Mouse (Mus musculus): ENCODE results near the gene Zcchc14. TPM values are rescaled to one million over a fixed set of nuclear protein-coding genes. Genes with fewer than 3 reads are reported as not detected.

The Zcchc14 gene
- polyA plus RNA-seq, 2 experiments, result 22.4 to 37.9 TPM

GRCm38 (mm10) chr8:121681457-121681856 lies 28.8 kb upstream of the Zcchc14 start:
- TF ChIP-seq POLR2A (IDR thresholded peaks at IDR 0.05; ENCODE audit: borderline replicate concordance, extremely low read depth, insufficient read depth, insufficient read length), result no peak
- no peak for DNase-seq (ENCODE audit: low spot score)
- no peaks in the 10 kb centered on the region for H3K27me3 ChIP-seq (ENCODE audit: control insufficient read depth, insufficient read depth, low read length)
- no peak overlapping the region for H3K4me3 ChIP-seq (replicated peaks; ENCODE audit: low read length)
- no peaks in the 10 kb centered on the region for H3K9me3 ChIP-seq (ENCODE audit: control insufficient read depth, low read length)
- WGBS, result 64% methylated on average over 10 of the region's 10 CpGs
- no peak overlapping the region for H3K4me2 ChIP-seq (replicated peaks; ENCODE audit: low read depth, low read length, severe bottlenecking)
- no peak overlapping the region for H3K9ac ChIP-seq (ENCODE audit: low read depth, low read length, severe bottlenecking)
- no peaks in the 10 kb centered on the region for H3K4me1 ChIP-seq (ENCODE audit: control insufficient read depth, insufficient read depth, low read length)
- H3K27ac ChIP-seq (replicated peaks; ENCODE audit: low read depth, low read length), result no peak overlapping the region
- no peak for ATAC-seq (ENCODE audit: low FRiP score, low read depth)
- no peaks in the 10 kb centered on the region for H3K36me3 ChIP-seq (ENCODE audit: control insufficient read depth, insufficient read depth, low read length)

- no peak for ATAC-seq (ENCODE audit: low FRiP score, low read depth)
- Histone ChIP-seq H3K27me3 (ENCODE audit: control insufficient read depth, insufficient read depth, low read length) (no peaks in the 10 kb centered on the region), H3K36me3 (ENCODE audit: control insufficient read depth, insufficient read depth, low read length) (no peaks in the 10 kb centered on the region), H3K9me3 (ENCODE audit: control insufficient read depth, low read length) (no peaks in the 10 kb centered on the region), H3K9ac (ENCODE audit: low read depth, low read length, severe bottlenecking) (no peak overlapping the region), H3K4me2 (replicated peaks; ENCODE audit: low read depth, low read length, severe bottlenecking) (no peak overlapping the region), H3K27ac (replicated peaks; ENCODE audit: low read depth, low read length) (no peak overlapping the region), H3K4me3 (replicated peaks; ENCODE audit: low read length) (no peak overlapping the region), H3K4me1 (ENCODE audit: control insufficient read depth, insufficient read depth, low read length) (no peaks in the 10 kb centered on the region)
- no peak for TF ChIP-seq POLR2A (IDR thresholded peaks at IDR 0.05; ENCODE audit: borderline replicate concordance, extremely low read depth, insufficient read depth, insufficient read length)
- no peak for DNase-seq (ENCODE audit: low spot score)
- WGBS, result 85% methylated on average over 4 of the region's 4 CpGs
Observed at GRCm38 (mm10) chr8:121680896-121681295, 28.2 kb upstream of the Zcchc14 start.

GRCm38 (mm10) chr8:121678696-121679095 lies 26.0 kb upstream of the Zcchc14 start:
- no peak for DNase-seq (ENCODE audit: low spot score)
- H3K9ac ChIP-seq (ENCODE audit: low read depth, low read length, severe bottlenecking), result no peak overlapping the region
- no peak for TF ChIP-seq POLR2A (IDR thresholded peaks at IDR 0.05; ENCODE audit: borderline replicate concordance, extremely low read depth, insufficient read depth, insufficient read length)
- no peaks in the 10 kb centered on the region for H3K4me1 ChIP-seq (ENCODE audit: control insufficient read depth, insufficient read depth, low read length)
- 63% methylated on average over 5 of the region's 5 CpGs for WGBS
- no peak overlapping the region for H3K4me3 ChIP-seq (replicated peaks; ENCODE audit: low read length)
- no peak overlapping the region for H3K27ac ChIP-seq (replicated peaks; ENCODE audit: low read depth, low read length)
- H3K36me3 ChIP-seq (ENCODE audit: control insufficient read depth, insufficient read depth, low read length), result no peaks in the 10 kb centered on the region
- ATAC-seq (ENCODE audit: low FRiP score, low read depth), result no peak
- H3K27me3 ChIP-seq (ENCODE audit: control insufficient read depth, insufficient read depth, low read length), result no peaks in the 10 kb centered on the region
- H3K9me3 ChIP-seq (ENCODE audit: control insufficient read depth, low read length), result no peaks in the 10 kb centered on the region
- H3K4me2 ChIP-seq (replicated peaks; ENCODE audit: low read depth, low read length, severe bottlenecking), result no peak overlapping the region

GRCm38 (mm10) chr8:121675701-121676100 lies 23.0 kb upstream of the Zcchc14 start:
- H3K36me3 ChIP-seq (ENCODE audit: control insufficient read depth, insufficient read depth, low read length), result no peaks in the 10 kb centered on the region
- ATAC-seq (ENCODE audit: low FRiP score, low read depth) (no peak), DNase-seq (ENCODE audit: low spot score) (no peak)
- no peak overlapping the region for H3K4me2 ChIP-seq (replicated peaks; ENCODE audit: low read depth, low read length, severe bottlenecking)
- H3K4me1 ChIP-seq (ENCODE audit: control insufficient read depth, insufficient read depth, low read length), result no peaks in the 10 kb centered on the region
- no peak overlapping the region for H3K27ac ChIP-seq (replicated peaks; ENCODE audit: low read depth, low read length)
- no peaks in the 10 kb centered on the region for H3K27me3 ChIP-seq (ENCODE audit: control insufficient read depth, insufficient read depth, low read length)
- no peak for TF ChIP-seq POLR2A (IDR thresholded peaks at IDR 0.05; ENCODE audit: borderline replicate concordance, extremely low read depth, insufficient read depth, insufficient read length)
- H3K9ac ChIP-seq (ENCODE audit: low read depth, low read length, severe bottlenecking), result no peak overlapping the region
- no peak overlapping the region for H3K4me3 ChIP-seq (replicated peaks; ENCODE audit: low read length)
- WGBS, result 41% methylated on average over 20 of the region's 20 CpGs
- no peaks in the 10 kb centered on the region for H3K9me3 ChIP-seq (ENCODE audit: control insufficient read depth, low read length)

GRCm38 (mm10) chr8:121675161-121675560 lies 22.5 kb upstream of the Zcchc14 start:
- 78% methylated on average over 3 of the region's 3 CpGs for WGBS
- TF ChIP-seq POLR2A (IDR thresholded peaks at IDR 0.05; ENCODE audit: borderline replicate concordance, extremely low read depth, insufficient read depth, insufficient read length), result no peak
- Histone ChIP-seq H3K27ac (replicated peaks; ENCODE audit: low read depth, low read length) (no peak overlapping the region), H3K27me3 (ENCODE audit: control insufficient read depth, insufficient read depth, low read length) (no peaks in the 10 kb centered on the region), H3K36me3 (ENCODE audit: control insufficient read depth, insufficient read depth, low read length) (no peaks in the 10 kb centered on the region), H3K9ac (ENCODE audit: low read depth, low read length, severe bottlenecking) (no peak overlapping the region), H3K4me2 (replicated peaks; ENCODE audit: low read depth, low read length, severe bottlenecking) (no peak overlapping the region), H3K4me3 (replicated peaks; ENCODE audit: low read length) (no peak overlapping the region), H3K4me1 (ENCODE audit: control insufficient read depth, insufficient read depth, low read length) (no peaks in the 10 kb centered on the region), H3K9me3 (ENCODE audit: control insufficient read depth, low read length) (no peaks in the 10 kb centered on the region)
- DNase-seq (ENCODE audit: low spot score) (no peak), ATAC-seq (ENCODE audit: low FRiP score, low read depth) (no peak)

GRCm38 (mm10) chr8:121674524-121674923 lies 21.8 kb upstream of the Zcchc14 start:
- Histone ChIP-seq H3K27ac (replicated peaks; ENCODE audit: low read depth, low read length) (no peak overlapping the region), H3K4me2 (replicated peaks; ENCODE audit: low read depth, low read length, severe bottlenecking) (no peak overlapping the region), H3K4me1 (ENCODE audit: control insufficient read depth, insufficient read depth, low read length) (no peaks in the 10 kb centered on the region; the same call in 1 of the 2 replicates), H3K36me3 (ENCODE audit: control insufficient read depth, insufficient read depth, low read length) (no peaks in the 10 kb centered on the region), H3K9me3 (ENCODE audit: control insufficient read depth, low read length) (no peaks in the 10 kb centered on the region), H3K9ac (ENCODE audit: low read depth, low read length, severe bottlenecking) (no peak overlapping the region), H3K4me3 (replicated peaks; ENCODE audit: low read length) (no peak overlapping the region), H3K27me3 (ENCODE audit: control insufficient read depth, insufficient read depth, low read length) (no peaks in the 10 kb centered on the region)
- TF ChIP-seq POLR2A (IDR thresholded peaks at IDR 0.05; ENCODE audit: borderline replicate concordance, extremely low read depth, insufficient read depth, insufficient read length), result no peak
- whole genome bisulfite sequencing, result 56% methylated on average over 5 of the region's 5 CpGs
- DNase-seq (ENCODE audit: low spot score), result no peak
- ATAC-seq (ENCODE audit: low FRiP score, low read depth), result no peak

Measured in limb, embryonic 14.5 days (tissue).